Mouse (Mus musculus) ES-Bruce4 (cell line): Measurements from ENCODE around the gene Tra2a. TPM values are rescaled to one million over a fixed set of nuclear protein-coding genes. Genes with fewer than 3 reads are reported as not detected.
A peak's percentile ranks its signal among the peaks of the same experiment; 100 is the strongest.
"Not testable (repeated sequence)": the region's sequence is repeated elsewhere in the genome, so short reads cannot be mapped to it uniquely, and the experiment has no call there.

ENCODE experiments used
- H3K27ac ChIP-seq: 2 replicates; pipeline ENCODE4 v1.5.1; 2012; ENCODE audit warnings: low read length, inconsistent platforms; ENCODE audit not compliant: insufficient read depth
- H3K27me3 ChIP-seq: 2 replicates; pipeline ENCODE4 v1.6.1; 2012; ENCODE audit warnings: mild to moderate bottlenecking, low read length, inconsistent platforms; ENCODE audit not compliant: control insufficient read depth, poor library complexity, insufficient read depth, severe bottlenecking
- H3K36me3 ChIP-seq: 2 replicates; pipeline ENCODE4 v1.6.1; 2012; ENCODE audit warnings: inconsistent platforms, mild to moderate bottlenecking, low read length, moderate library complexity; ENCODE audit not compliant: control insufficient read depth, poor library complexity, insufficient read depth, severe bottlenecking
- H3K4me1 ChIP-seq: one replicate; pipeline ENCODE4 v1.8.1; 2011; ENCODE audit warnings: low read length; ENCODE audit not compliant: control insufficient read depth, insufficient read depth
- H3K4me3 ChIP-seq: 2 replicates; pipeline ENCODE4 v1.5.1; 2011; ENCODE audit warnings: low read depth, mild to moderate bottlenecking, low read length
- H3K9ac ChIP-seq: 2 replicates; pipeline ENCODE4 v1.6.1; 2012; ENCODE audit warnings: low read depth, mild to moderate bottlenecking, inconsistent platforms; ENCODE audit not compliant: poor library complexity, severe bottlenecking
- H3K9me3 ChIP-seq: replicated peaks from 2 replicates; pipeline ENCODE4 v1.6.1; 2012; ENCODE audit warnings: mild to moderate bottlenecking, low read length, inconsistent platforms; ENCODE audit not compliant: control insufficient read depth, poor library complexity, insufficient read depth, severe bottlenecking
- CTCF ChIP-seq: IDR thresholded peaks from one replicate; pipeline ENCODE4 v1.8.1; 2011; ENCODE audit warnings: low read depth, low read length
- EP300 ChIP-seq: IDR thresholded peaks from 2 replicates; pipeline ENCODE4 v1.6.1; 2011; ENCODE audit warnings: low read depth, low read length; ENCODE audit not compliant: insufficient read depth
- POLR2A ChIP-seq: IDR thresholded peaks from one replicate; pipeline ENCODE4 v1.8.1; 2011; ENCODE audit warnings: low read length; ENCODE audit not compliant: insufficient read depth
- polyA plus RNA-seq: library from polyadenylated mRNA; stranded (reverse); fragments of >200 nt; gene quantifications from 2 replicates; pipeline ENCODE4 v1.2.4, GENCODE M21; 2011; ENCODE audit warnings: low read depth; ENCODE audit not compliant: missing spikeins, insufficient read depth, insufficient read length

The Tra2a gene
- polyA plus RNA-seq, 1 experiment, result 328 TPM

DNA sequence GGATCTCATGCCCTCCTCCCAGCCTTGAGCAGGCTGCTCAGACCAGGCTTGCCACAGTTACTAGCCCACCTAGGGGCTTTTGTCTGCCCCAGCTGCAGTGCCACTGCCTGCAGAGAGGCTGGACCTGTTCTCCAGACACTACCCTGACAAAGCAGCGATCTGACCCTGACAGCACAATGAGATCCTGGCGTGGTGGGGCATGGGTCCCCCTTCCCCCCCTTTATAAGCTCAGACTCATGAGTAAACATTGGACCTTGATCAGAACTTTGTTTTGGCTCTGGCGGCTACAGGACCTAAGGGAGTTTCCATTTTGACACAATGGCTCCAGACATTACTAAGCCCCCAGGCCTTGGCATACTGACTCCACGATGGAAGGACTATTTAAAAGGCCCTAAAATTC is 10.1 kb upstream of the Tra2a start:
- Histone ChIP-seq H3K9ac (peak overlapping the region; percentile 1; the same call in 1 of the 2 replicates), H3K4me3 (no peak overlapping the region), H3K36me3 (no peaks in the 10 kb centered on the region), H3K9me3 (peaks cover 43% of the 10 kb centered on the region), H3K27ac (peak overlapping the region; percentile 94), H3K27me3 (no peaks in the 10 kb centered on the region), H3K4me1 (no peaks in the 10 kb centered on the region)
- no peak for TF ChIP-seq POLR2A
- peak; percentile 78 for TF ChIP-seq EP300
- TF ChIP-seq CTCF, result no peak

DNA sequence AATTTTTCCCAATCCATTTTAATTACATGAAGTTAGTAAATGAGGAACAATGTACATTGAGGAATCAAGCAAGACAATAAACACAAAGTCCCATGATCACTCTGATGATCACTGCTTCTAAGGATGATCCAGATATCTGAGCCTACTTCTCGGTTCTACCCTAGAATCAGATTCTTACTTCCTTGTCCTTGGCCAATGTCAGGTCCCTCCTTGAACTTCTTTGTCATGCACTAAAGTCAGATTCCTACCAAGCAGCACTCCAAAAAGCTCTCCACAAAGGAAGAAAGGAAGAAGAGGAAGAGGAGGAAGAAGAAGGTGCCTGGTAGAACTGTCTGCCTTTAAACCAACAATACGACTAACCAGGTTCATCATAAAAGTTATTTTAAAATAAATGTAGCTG is 9.0 kb upstream of the Tra2a start:
- H3K36me3 ChIP-seq, result no peaks in the 10 kb centered on the region
- H3K27me3 ChIP-seq, result no peaks in the 10 kb centered on the region
- H3K4me1 ChIP-seq, result no peaks in the 10 kb centered on the region
- H3K9me3 ChIP-seq, result peaks cover 33% of the 10 kb centered on the region
- H3K27ac ChIP-seq, result peak overlapping the region; percentile 82
- H3K9ac ChIP-seq, result 0 out of 2 replicates have a peak overlapping the region, but pooled peaks have one; percentile 1
- no peak overlapping the region for H3K4me3 ChIP-seq
- no peak for TF ChIP-seq EP300
- TF ChIP-seq CTCF, result no peak
- no peak for TF ChIP-seq POLR2A

DNA sequence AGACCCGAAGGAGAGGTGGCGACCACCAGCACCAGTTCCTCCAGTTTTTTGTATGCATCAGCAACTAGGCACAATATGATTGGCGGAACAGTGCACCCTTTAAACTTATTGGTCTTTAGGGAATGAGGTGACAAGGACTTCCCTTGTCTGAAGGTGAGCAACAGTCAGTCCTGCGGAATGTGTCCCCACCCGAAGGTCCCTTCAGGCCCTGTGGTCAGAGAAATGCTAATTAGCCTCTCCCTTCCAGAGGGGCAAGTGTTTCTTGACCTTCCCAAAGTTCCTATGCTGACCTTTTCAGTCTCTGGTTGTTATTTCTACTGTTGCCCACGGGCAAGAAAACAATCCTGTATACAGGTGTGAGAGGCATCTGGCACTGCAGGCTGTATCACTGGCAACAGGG is 8.0 kb upstream of the Tra2a start:
- H3K9me3 ChIP-seq, result peaks cover 23% of the 10 kb centered on the region
- TF ChIP-seq POLR2A (no peak), EP300 (peak; percentile 88), CTCF (no peak)
- H3K4me1 ChIP-seq, result no peaks in the 10 kb centered on the region
- no peaks in the 10 kb centered on the region for H3K27me3 ChIP-seq
- H3K36me3 ChIP-seq, result no peaks in the 10 kb centered on the region
- no peak overlapping the region for H3K4me3 ChIP-seq
- peak overlapping the region; percentile 82 for H3K27ac ChIP-seq
- no peak overlapping the region for H3K9ac ChIP-seq

DNA sequence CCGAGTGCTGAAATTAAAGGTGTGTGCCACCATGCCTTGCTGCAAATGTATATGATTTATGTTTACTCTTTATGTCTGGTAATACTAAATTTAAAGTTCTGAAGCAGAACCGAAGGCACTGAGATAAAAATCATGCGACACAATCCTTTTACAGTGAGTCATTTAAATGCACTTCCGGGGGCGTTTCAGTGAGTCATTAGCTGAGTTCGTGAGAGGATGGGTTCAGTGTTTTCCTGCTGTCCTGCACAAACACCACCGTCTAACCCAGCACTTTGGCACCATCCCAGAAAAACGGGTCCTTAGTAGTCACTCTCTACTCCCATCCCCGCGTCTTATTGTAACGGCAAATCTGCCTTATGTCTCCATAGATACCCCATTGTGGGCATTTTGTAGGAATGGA is 6.1 kb upstream of the Tra2a start:
- H3K36me3 ChIP-seq, result no peaks in the 10 kb centered on the region
- no peaks in the 10 kb centered on the region for H3K27me3 ChIP-seq
- H3K4me1 ChIP-seq, result no peaks in the 10 kb centered on the region
- no peak overlapping the region for H3K4me3 ChIP-seq
- H3K9ac ChIP-seq, result 0 out of 2 replicates have a peak overlapping the region, but pooled peaks have one; percentile 8
- peak overlapping the region; percentile 60 for H3K27ac ChIP-seq
- H3K9me3 ChIP-seq, result peaks cover 9% of the 10 kb centered on the region; the same call in 1 of the 2 replicates
- TF ChIP-seq EP300, result no peak
- no peak for TF ChIP-seq CTCF
- no peak for TF ChIP-seq POLR2A

DNA sequence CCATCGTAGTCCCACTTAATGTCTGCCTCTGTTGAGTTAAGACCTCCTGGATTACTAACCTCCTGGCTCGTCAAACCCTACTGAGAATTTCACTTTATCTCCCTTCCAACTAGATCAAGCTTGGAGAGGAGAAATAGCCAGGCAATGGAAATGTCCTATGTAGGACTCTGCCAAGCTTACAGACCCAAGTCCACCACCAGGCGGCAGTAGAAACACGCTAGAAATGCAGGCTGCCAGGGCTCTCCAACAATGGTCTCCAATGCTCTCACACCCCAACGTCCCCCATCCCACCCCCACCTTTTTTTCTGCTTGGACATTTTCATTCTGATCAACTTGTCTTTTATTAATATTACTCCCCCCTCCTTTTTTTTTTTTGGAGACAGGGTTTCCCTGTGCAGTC is 5.4 kb upstream of the Tra2a start:
- Histone ChIP-seq H3K4me1 (no peaks in the 10 kb centered on the region), H3K27ac (no peak overlapping the region), H3K9me3 (peaks cover 9% of the 10 kb centered on the region; the same call in 1 of the 2 replicates), H3K27me3 (no peaks in the 10 kb centered on the region), H3K36me3 (no peaks in the 10 kb centered on the region), H3K4me3 (no peak overlapping the region), H3K9ac (no peak overlapping the region)
- TF ChIP-seq EP300, result 0 out of 2 replicates have a peak, but pooled peaks have one; percentile 36
- TF ChIP-seq POLR2A, result no peak
- TF ChIP-seq CTCF, result peak; percentile 89

DNA sequence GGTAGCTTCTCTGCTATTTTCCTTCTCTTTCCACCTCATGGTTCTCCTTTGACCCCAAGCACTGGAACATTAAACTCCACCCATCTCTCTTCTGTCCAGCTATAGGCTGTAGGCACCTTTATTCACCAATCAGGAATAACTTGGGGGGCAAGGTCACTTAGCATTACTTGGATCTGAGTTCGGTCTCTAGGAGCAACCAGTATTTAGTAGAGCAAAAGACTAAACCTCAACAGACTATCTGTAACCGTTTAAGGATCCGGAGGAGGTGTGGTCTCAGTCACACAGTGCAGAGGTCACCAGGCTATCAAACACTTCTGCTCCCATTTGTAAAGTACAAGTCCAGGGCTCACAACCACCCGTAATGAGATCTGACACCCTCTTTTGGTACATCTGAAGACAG is 3.9 kb upstream of the Tra2a start:
- Histone ChIP-seq H3K9me3 (peaks cover 9% of the 10 kb centered on the region; the same call in 1 of the 2 replicates), H3K9ac (no peak overlapping the region), H3K27ac (no peak overlapping the region), H3K4me1 (no peaks in the 10 kb centered on the region), H3K4me3 (no peak overlapping the region), H3K27me3 (no peaks in the 10 kb centered on the region), H3K36me3 (no peaks in the 10 kb centered on the region)
- TF ChIP-seq POLR2A (no peak), EP300 (no peak)

DNA sequence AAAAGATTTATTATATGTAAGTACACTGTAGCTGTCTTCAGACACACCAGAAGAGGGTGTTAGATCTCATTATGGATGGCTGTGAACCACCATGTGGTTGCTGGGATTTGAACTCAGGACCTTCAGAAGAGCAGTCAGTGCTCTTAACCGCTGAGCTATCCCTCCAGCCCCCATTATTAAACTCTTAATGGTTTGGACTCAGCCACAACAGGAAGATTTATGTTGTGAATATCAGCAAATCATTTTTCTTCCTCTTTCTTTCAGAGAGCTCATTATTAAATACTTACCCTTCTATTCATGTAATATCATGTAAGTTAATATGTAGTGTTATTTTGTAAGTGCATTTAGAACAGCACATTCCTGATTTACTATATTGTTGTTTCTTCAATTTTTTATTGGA is 1.4 kb upstream of the Tra2a start:
- not testable (repeated sequence) for H3K27ac ChIP-seq, H3K36me3 ChIP-seq, H3K4me1 ChIP-seq, H3K9ac ChIP-seq, H3K9me3 ChIP-seq, H3K4me3 ChIP-seq, H3K27me3 ChIP-seq

DNA sequence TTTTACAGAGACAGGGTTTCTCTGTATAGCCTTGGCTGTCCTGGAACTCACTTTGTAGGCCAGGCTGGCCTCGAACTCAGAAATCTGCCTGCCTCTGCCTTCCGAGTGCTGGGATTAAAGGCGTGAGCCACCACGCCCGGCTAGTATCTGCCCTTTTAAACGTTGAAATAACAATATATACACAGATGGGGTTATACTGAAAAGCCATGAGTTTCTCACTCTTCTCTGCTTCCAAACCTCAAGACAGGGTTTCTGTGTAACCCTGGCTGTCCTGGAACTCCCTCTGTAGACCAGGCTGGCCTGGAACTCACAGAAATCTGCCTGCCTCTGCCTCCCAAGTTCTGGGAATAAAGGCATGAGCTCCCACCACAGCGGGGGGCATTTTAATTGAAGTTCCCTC is 613 bp upstream of the Tra2a start:
- not testable (repeated sequence) for H3K27me3 ChIP-seq, H3K4me3 ChIP-seq, H3K4me1 ChIP-seq, H3K36me3 ChIP-seq, H3K9me3 ChIP-seq
- H3K27ac ChIP-seq, result peak overlapping the region; percentile 64
- H3K9ac ChIP-seq, result peak overlapping the region; percentile 98
